Mouse (Mus musculus): ENCODE results near the gene Hpca. TPM values are rescaled to one million over a fixed set of nuclear protein-coding genes. Genes with fewer than 3 reads are reported as not detected.

Gene Hpca
- polyA plus RNA-seq, 1 experiment from 2014 or later: 0.51 TPM

GRCm38 (mm10) chr4:129149321-129149720 is 27.5 kb upstream of the Hpca start:
- Histone ChIP-seq H3K9me3 (ENCODE audit: low read length) (no peaks in the 10 kb centered on the region), H3K4me3 (ENCODE audit: low read depth, low read length) (no peak overlapping the region), H3K9ac (replicated peaks; ENCODE audit: low read depth) (no peak overlapping the region), H3K27me3 (replicated peaks; ENCODE audit: insufficient read depth, low read length) (no peaks in the 10 kb centered on the region), H3K36me3 (ENCODE audit: insufficient read depth, low read length) (peaks cover 7% of the 10 kb centered on the region; the same call in 1 of the 2 replicates), H3K27ac (ENCODE audit: low read length) (no peak overlapping the region), H3K4me2 (replicated peaks; ENCODE audit: low read depth, low read length) (no peak overlapping the region), H3K4me1 (ENCODE audit: insufficient read depth, low read depth, low read length) (no peaks in the 10 kb centered on the region)
- TF ChIP-seq CTCF (IDR thresholded peaks at IDR 0.05): no peak
- no peak for ATAC-seq
- 88% methylated on average over 1 of the region's 1 CpGs for WGBS
- DNase-seq (ENCODE audit: low spot score): no peak

DNA sequence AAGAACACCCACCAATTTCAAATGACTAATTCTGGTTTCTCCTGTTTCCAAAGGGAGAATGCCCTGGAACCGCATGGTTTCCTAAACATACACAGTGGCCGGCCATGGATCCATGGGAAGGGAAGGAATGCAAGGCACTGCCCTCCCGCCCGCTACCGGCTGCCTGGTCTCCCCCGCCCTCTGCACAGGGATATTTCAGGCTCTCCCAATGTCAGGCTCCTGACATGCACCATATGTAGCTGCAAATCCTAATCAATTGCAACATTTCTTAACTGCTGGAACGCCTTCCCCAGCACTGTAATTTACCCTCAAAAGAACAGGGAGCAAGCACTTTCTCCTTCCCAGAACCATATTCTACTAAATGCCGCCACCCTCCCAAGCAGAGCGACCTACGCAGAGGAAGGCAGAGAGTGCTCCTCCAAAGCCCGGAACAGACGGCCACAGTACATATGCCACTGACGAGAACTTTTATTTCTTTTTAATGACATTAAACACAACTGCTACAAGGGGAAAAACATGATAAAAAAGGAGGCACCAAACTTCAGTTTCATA is 25.8 kb upstream of the Hpca start:
- no peaks in the 10 kb centered on the region for H3K27me3 ChIP-seq (replicated peaks; ENCODE audit: insufficient read depth, low read length)
- no peak overlapping the region; the same call in 1 of the 2 replicates for H3K27ac ChIP-seq (ENCODE audit: low read length)
- no peaks in the 10 kb centered on the region for H3K9me3 ChIP-seq (ENCODE audit: low read length)
- no peaks in the 10 kb centered on the region for H3K4me1 ChIP-seq (ENCODE audit: insufficient read depth, low read depth, low read length)
- H3K4me2 ChIP-seq (replicated peaks; ENCODE audit: low read depth, low read length): no peak overlapping the region; the same call in 1 of the 2 replicates
- no peak overlapping the region for H3K9ac ChIP-seq (replicated peaks; ENCODE audit: low read depth)
- TF ChIP-seq EP300 (IDR thresholded peaks at IDR 0.05) (0 out of 2 replicates have a peak, but pooled peaks have one; percentile 13), CTCF (IDR thresholded peaks at IDR 0.05) (no peak)
- peak; percentile 85 for DNase-seq (ENCODE audit: low spot score)
- WGBS: 77% methylated on average over 13 of the region's 13 CpGs
- no peak overlapping the region for H3K4me3 ChIP-seq (ENCODE audit: low read depth, low read length)
- peak; percentile 81 for ATAC-seq
- H3K36me3 ChIP-seq (ENCODE audit: insufficient read depth, low read length): peaks cover 7% of the 10 kb centered on the region; the same call in 1 of the 2 replicates

DNA sequence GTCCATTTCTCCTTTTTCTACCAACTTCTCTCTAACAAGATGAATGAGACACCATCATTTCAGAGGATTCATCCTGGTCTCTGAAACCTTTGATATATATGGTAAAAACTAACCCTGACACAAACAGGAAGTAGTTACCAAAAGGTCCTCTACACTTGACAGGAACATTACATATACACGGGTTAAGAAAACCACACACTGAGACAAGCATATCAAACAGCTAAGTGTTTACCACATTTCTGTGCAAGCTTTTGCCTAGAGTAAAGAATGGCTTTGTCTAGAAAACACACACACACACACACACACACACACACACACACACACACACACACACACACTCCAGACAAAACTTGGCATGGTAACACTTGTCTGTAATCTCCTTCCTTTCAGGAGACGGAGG is 24.6 kb upstream of the Hpca start:
- H3K9me3 ChIP-seq (ENCODE audit: low read length): no peaks in the 10 kb centered on the region
- H3K4me1 ChIP-seq (ENCODE audit: insufficient read depth, low read depth, low read length): no peaks in the 10 kb centered on the region
- no peaks in the 10 kb centered on the region; the same call in 1 of the 2 replicates for H3K36me3 ChIP-seq (ENCODE audit: insufficient read depth, low read length)
- H3K4me3 ChIP-seq (ENCODE audit: low read depth, low read length): no peak overlapping the region
- H3K4me2 ChIP-seq (replicated peaks; ENCODE audit: low read depth, low read length): no peak overlapping the region
- TF ChIP-seq CTCF (IDR thresholded peaks at IDR 0.05) (no peak), EP300 (IDR thresholded peaks at IDR 0.05) (no peak)
- H3K9ac ChIP-seq (replicated peaks; ENCODE audit: low read depth): no peak overlapping the region
- DNase-seq (ENCODE audit: low spot score) (peak; percentile 44), ATAC-seq (peak; percentile 13; the same call in 1 of the 2 replicates)
- WGBS: 27% methylated on average over 2 of the region's 2 CpGs
- no peaks in the 10 kb centered on the region for H3K27me3 ChIP-seq (replicated peaks; ENCODE audit: insufficient read depth, low read length)
- H3K27ac ChIP-seq (ENCODE audit: low read length): no peak overlapping the region

DNA sequence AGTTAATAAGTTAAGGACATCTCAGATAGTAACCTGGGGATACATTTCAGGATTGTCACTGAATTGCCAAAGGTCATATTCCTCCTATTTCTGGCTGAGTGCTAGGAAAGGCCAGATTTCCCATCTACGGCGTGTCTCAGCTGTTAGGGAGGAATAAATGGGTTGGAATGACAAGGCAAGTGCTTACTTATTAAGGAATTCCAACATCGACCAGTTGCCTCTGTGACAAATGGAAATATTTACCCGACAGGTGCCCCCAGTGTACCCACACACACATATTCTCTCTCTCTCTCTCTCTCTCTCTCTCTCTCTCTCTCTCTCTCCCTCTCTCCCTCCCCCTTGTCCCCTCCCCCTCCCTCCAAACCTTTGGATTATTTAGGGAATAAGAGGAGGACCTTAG is 24.1 kb upstream of the Hpca start:
- H3K9me3 ChIP-seq (ENCODE audit: low read length): no peaks in the 10 kb centered on the region
- no peaks in the 10 kb centered on the region for H3K4me1 ChIP-seq (ENCODE audit: insufficient read depth, low read depth, low read length)
- no peaks in the 10 kb centered on the region for H3K27me3 ChIP-seq (replicated peaks; ENCODE audit: insufficient read depth, low read length)
- no peak overlapping the region for H3K4me2 ChIP-seq (replicated peaks; ENCODE audit: low read depth, low read length)
- H3K36me3 ChIP-seq (ENCODE audit: insufficient read depth, low read length): no peaks in the 10 kb centered on the region; the same call in 1 of the 2 replicates
- no peak overlapping the region for H3K4me3 ChIP-seq (ENCODE audit: low read depth, low read length)
- DNase-seq (ENCODE audit: low spot score): no peak
- H3K9ac ChIP-seq (replicated peaks; ENCODE audit: low read depth): no peak overlapping the region
- no peak overlapping the region for H3K27ac ChIP-seq (ENCODE audit: low read length)
- 55% methylated on average over 4 of the region's 4 CpGs for WGBS
- TF ChIP-seq CTCF (IDR thresholded peaks at IDR 0.05) (no peak), EP300 (IDR thresholded peaks at IDR 0.05) (no peak)
- no peak for ATAC-seq

DNA sequence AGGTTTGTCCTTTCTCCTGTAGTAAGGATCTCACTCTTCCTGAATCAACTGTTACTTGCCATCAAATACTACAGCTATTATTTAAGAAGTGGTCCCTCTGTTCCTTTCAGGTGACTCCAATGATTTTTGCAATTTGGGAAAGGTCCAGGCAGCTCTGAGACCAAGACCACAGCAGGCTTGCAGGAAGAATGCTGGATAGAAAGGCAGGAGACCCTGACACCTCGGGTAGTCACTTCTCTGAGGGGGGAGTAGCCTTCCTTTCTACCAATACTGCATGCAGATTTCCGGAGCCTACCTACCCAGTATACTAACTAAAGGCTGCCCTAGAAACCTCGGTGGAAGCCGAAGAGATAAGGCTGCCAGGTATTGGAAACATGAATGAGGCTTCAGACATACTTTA is 23.6 kb upstream of the Hpca start:
- no peak overlapping the region for H3K27ac ChIP-seq (ENCODE audit: low read length)
- H3K4me3 ChIP-seq (ENCODE audit: low read depth, low read length): no peak overlapping the region
- TF ChIP-seq EP300 (IDR thresholded peaks at IDR 0.05) (no peak), CTCF (IDR thresholded peaks at IDR 0.05) (no peak)
- no peak overlapping the region for H3K4me2 ChIP-seq (replicated peaks; ENCODE audit: low read depth, low read length)
- H3K9ac ChIP-seq (replicated peaks; ENCODE audit: low read depth): no peak overlapping the region
- H3K4me1 ChIP-seq (ENCODE audit: insufficient read depth, low read depth, low read length): no peaks in the 10 kb centered on the region
- DNase-seq (ENCODE audit: low spot score): no peak
- no peaks in the 10 kb centered on the region for H3K9me3 ChIP-seq (ENCODE audit: low read length)
- no peak for ATAC-seq
- no peaks in the 10 kb centered on the region for H3K27me3 ChIP-seq (replicated peaks; ENCODE audit: insufficient read depth, low read length)
- no peaks in the 10 kb centered on the region; the same call in 1 of the 2 replicates for H3K36me3 ChIP-seq (ENCODE audit: insufficient read depth, low read length)
- WGBS: 64% methylated on average over 4 of the region's 4 CpGs

DNA sequence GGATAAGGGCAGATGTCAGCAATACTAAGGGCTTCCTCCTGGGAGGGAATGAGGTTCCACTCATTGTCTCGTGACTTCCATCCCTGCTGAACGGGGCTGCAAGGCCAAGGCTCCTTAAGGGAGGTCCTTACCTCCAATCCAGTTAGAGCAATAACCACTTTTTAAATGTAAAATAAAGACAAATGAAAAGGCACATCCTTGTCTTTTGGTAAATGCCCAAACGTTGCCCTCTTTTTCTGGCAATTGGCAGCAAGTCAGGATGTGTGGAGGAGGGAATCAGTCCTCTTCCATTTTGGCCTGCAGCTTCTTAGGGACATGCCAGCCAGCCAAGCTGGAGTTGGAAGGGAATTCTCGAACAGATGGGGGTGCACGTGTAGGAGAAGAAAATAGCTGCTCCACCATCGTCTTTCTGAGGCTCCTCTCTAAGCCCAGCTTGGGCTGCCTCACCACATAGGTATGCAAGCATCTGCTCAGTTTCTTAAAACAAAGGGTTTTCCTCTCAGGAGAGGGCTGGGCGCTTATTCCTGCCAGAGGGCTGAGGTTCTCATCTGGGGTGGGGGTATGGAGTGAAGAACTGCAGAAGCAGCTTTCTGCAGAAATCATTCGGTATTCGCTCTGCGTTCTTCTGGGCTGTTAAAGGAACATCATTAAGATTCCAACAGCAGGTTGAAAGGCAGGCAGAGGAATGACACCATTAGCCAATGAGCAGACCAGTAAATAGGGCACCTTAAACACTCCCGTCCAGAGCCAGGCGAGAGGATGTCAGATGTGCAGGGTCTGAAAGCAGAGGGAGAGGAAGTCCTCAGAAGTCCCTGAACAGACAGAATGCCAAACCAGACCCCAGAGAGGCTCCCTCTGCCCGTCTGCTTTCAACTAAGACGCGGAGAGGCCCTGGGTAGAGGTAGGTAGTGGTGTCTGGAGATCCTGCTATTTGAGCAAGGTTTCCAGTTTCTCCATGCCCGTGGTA is 22.8 kb upstream of the Hpca start:
- Histone ChIP-seq H3K4me3 (ENCODE audit: low read depth, low read length) (no peak overlapping the region), H3K27ac (ENCODE audit: low read length) (no peak overlapping the region), H3K9me3 (ENCODE audit: low read length) (no peaks in the 10 kb centered on the region), H3K9ac (replicated peaks; ENCODE audit: low read depth) (no peak overlapping the region), H3K36me3 (ENCODE audit: insufficient read depth, low read length) (no peaks in the 10 kb centered on the region; the same call in 1 of the 2 replicates), H3K4me2 (replicated peaks; ENCODE audit: low read depth, low read length) (no peak overlapping the region), H3K27me3 (replicated peaks; ENCODE audit: insufficient read depth, low read length) (no peaks in the 10 kb centered on the region), H3K4me1 (ENCODE audit: insufficient read depth, low read depth, low read length) (no peaks in the 10 kb centered on the region)
- ATAC-seq (no peak), DNase-seq (ENCODE audit: low spot score) (no peak)
- 64% methylated on average over 16 of the region's 16 CpGs for WGBS
- TF ChIP-seq EP300 (IDR thresholded peaks at IDR 0.05) (no peak), CTCF (IDR thresholded peaks at IDR 0.05) (no peak)
